Mouse (Mus musculus) bone marrow macrophage, adult 2 months (primary cell): ENCODE results near the gene Trpm3. TPM values are rescaled to one million over a fixed set of nuclear protein-coding genes. Genes with fewer than 3 reads are reported as not detected.

ENCODE experiments used
- H3K27ac ChIP-seq: 2 replicates; pipeline ENCODE4 v1.5.1; 2012; ENCODE audit warnings: low read depth, low read length; ENCODE audit not compliant: insufficient read depth
- H3K4me1 ChIP-seq: 2 replicates; pipeline ENCODE4 v1.6.1; 2012; ENCODE audit warnings: low read length; ENCODE audit not compliant: control insufficient read depth, insufficient read depth
- H3K4me3 ChIP-seq: 2 replicates; pipeline ENCODE4 v1.5.1; 2012; ENCODE audit warnings: mild to moderate bottlenecking, low read length, moderate library complexity; ENCODE audit not compliant: insufficient read depth
- CTCF ChIP-seq: IDR thresholded peaks from 2 replicates; pipeline ENCODE4 v1.5.1; 2012; ENCODE audit warnings: low read depth, mild to moderate bottlenecking, low read length, moderate library complexity
- POLR2A ChIP-seq: IDR thresholded peaks from 2 replicates; pipeline ENCODE4 v1.6.1; 2012; ENCODE audit warnings: mild to moderate bottlenecking, low read depth, low read length, borderline replicate concordance
- polyA plus RNA-seq: library from polyadenylated mRNA; stranded (reverse); fragments of >200 nt; gene quantifications from 2 replicates; pipeline ENCODE4 v1.2.4, GENCODE M21; 2012; ENCODE audit not compliant: missing spikeins, insufficient read depth, insufficient read length

The Trpm3 gene
- polyA plus RNA-seq, 1 experiment = not detected

- TF ChIP-seq CTCF (no peak), POLR2A (no peak)
- no peaks in the 10 kb centered on the region for H3K4me1 ChIP-seq
- no peak overlapping the region for H3K4me3 ChIP-seq
- no peak overlapping the region for H3K27ac ChIP-seq
Measured at GRCm38 (mm10) chr19:22554421-22554941, 415.6 kb downstream of the Trpm3 start.

GRCm38 (mm10) chr19:22572396-22572795 lies 433.6 kb downstream of the Trpm3 start:
- no peak overlapping the region for H3K27ac ChIP-seq
- H3K4me1 ChIP-seq = no peaks in the 10 kb centered on the region
- no peak overlapping the region for H3K4me3 ChIP-seq
- TF ChIP-seq POLR2A = no peak
- TF ChIP-seq CTCF = no peak

GRCm38 (mm10) chr19:22572849-22573248 lies 434.0 kb downstream of the Trpm3 start:
- TF ChIP-seq POLR2A (no peak), CTCF (no peak)

GRCm38 (mm10) chr19:22582120-22582745 lies 443.4 kb downstream of the Trpm3 start:
- H3K4me1 ChIP-seq = no peaks in the 10 kb centered on the region
- H3K4me3 ChIP-seq = no peak overlapping the region
- TF ChIP-seq POLR2A = no peak
- no peak for TF ChIP-seq CTCF
- no peak overlapping the region for H3K27ac ChIP-seq

More at GRCm38 (mm10) chr19:22572849-22573248, 434.0 kb downstream of the Trpm3 start:
- Histone ChIP-seq H3K4me3 (no peak overlapping the region), H3K4me1 (no peaks in the 10 kb centered on the region), H3K27ac (no peak overlapping the region)

- H3K4me1 ChIP-seq = no peaks in the 10 kb centered on the region
Measured at GRCm38 (mm10) chr19:22594492-22594891, 455.6 kb downstream of the Trpm3 start.

GRCm38 (mm10) chr19:22595246-22595645 lies 456.4 kb downstream of the Trpm3 start:
- H3K27ac ChIP-seq = no peak overlapping the region
- H3K4me3 ChIP-seq = no peak overlapping the region
- H3K4me1 ChIP-seq = no peaks in the 10 kb centered on the region
- no peak for TF ChIP-seq CTCF
- no peak for TF ChIP-seq POLR2A

More at GRCm38 (mm10) chr19:22594492-22594891, 455.6 kb downstream of the Trpm3 start:
- H3K4me3 ChIP-seq = no peak overlapping the region
- TF ChIP-seq CTCF (no peak), POLR2A (no peak)
- no peak overlapping the region for H3K27ac ChIP-seq

GRCm38 (mm10) chr19:22596715-22597114 lies 457.9 kb downstream of the Trpm3 start:
- TF ChIP-seq POLR2A (no peak), CTCF (no peak)
- Histone ChIP-seq H3K4me1 (no peaks in the 10 kb centered on the region), H3K4me3 (no peak overlapping the region), H3K27ac (no peak overlapping the region)

- Histone ChIP-seq H3K4me3 (no peak overlapping the region), H3K27ac (no peak overlapping the region), H3K4me1 (no peaks in the 10 kb centered on the region)
- no peak for TF ChIP-seq POLR2A
- no peak for TF ChIP-seq CTCF
Measured at GRCm38 (mm10) chr19:22604322-22604721, 465.5 kb downstream of the Trpm3 start.

GRCm38 (mm10) chr19:22607985-22608684 lies 469.3 kb downstream of the Trpm3 start:
- no peak overlapping the region for H3K4me3 ChIP-seq
- H3K27ac ChIP-seq = no peak overlapping the region
- TF ChIP-seq POLR2A = no peak
- no peaks in the 10 kb centered on the region for H3K4me1 ChIP-seq

- no peak for TF ChIP-seq POLR2A
- no peak for TF ChIP-seq CTCF
- H3K27ac ChIP-seq = no peak overlapping the region
- H3K4me3 ChIP-seq = no peak overlapping the region
- H3K4me1 ChIP-seq = no peaks in the 10 kb centered on the region
Measured at GRCm38 (mm10) chr19:22611621-22612020, 472.8 kb downstream of the Trpm3 start.

- no peak for TF ChIP-seq POLR2A
- H3K4me3 ChIP-seq = no peak overlapping the region
- H3K27ac ChIP-seq = no peak overlapping the region
Measured at GRCm38 (mm10) chr19:22615367-22615766, 476.5 kb downstream of the Trpm3 start.

More at GRCm38 (mm10) chr19:22615367-22615766, 476.5 kb downstream of the Trpm3 start:
- no peaks in the 10 kb centered on the region for H3K4me1 ChIP-seq
